Mouse (Mus musculus) stomach, postnatal 0 days (tissue): ENCODE data around the gene Ccdc175.

Source experiments
- CTCF ChIP-seq: IDR thresholded peaks from 2 replicates; pipeline ENCODE4 v1.5.1; 2016; ENCODE audit warnings: antibody characterized with exemption, low read depth, mild to moderate bottlenecking, moderate library complexity
- EP300 ChIP-seq: optimal IDR thresholded peaks from 2 replicates; pipeline ENCODE3; 2016; ENCODE audit warnings: antibody characterized with exemption

- TF ChIP-seq CTCF: no peak
- TF ChIP-seq EP300: no peak
These were observed 28.7 kb upstream of the Ccdc175 start for GRCm38 (mm10) chr12:72213554-72213953.
